Mouse (Mus musculus) liver, postnatal 0 days (tissue): ENCODE measurements at regions not wholly inside any gene's neighbourhood (a gene's known extent, or its start where the extent isn't known, plus 50 kb on each side); places are given as distances from the start of the nearest gene placed in this dataset.

Experiments used
- CTCF ChIP-seq: sonication (generic); IDR thresholded peaks from 2 replicates; pipeline ENCODE4 v1.5.1; 2016; ENCODE audit warnings: antibody characterized with exemption, low read depth
- EP300 ChIP-seq: IDR thresholded peaks from 2 replicates; pipeline ENCODE4 v1.6.1; 2016; ENCODE audit warnings: antibody characterized with exemption, low read depth, mild to moderate bottlenecking

DNA sequence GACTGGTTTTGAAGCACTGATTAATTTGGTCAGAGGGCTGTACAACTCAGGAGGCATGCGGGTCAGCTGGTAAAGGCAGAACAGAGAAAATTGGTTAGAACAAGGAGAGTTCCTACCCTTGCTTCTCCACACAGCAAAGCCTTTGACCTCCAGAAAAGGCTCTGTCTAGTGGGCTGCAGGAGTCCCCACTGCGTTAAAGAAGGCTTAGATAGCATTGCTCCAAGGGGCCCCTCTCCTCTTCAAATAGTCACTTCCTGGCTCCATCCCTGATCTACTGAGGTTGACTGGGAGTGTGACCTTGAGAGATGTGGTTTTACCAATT lies 118.6 kb downstream of the Sem1 start:
- TF ChIP-seq CTCF (no peak), EP300 (no peak)
